In the genomic region with DNA sequence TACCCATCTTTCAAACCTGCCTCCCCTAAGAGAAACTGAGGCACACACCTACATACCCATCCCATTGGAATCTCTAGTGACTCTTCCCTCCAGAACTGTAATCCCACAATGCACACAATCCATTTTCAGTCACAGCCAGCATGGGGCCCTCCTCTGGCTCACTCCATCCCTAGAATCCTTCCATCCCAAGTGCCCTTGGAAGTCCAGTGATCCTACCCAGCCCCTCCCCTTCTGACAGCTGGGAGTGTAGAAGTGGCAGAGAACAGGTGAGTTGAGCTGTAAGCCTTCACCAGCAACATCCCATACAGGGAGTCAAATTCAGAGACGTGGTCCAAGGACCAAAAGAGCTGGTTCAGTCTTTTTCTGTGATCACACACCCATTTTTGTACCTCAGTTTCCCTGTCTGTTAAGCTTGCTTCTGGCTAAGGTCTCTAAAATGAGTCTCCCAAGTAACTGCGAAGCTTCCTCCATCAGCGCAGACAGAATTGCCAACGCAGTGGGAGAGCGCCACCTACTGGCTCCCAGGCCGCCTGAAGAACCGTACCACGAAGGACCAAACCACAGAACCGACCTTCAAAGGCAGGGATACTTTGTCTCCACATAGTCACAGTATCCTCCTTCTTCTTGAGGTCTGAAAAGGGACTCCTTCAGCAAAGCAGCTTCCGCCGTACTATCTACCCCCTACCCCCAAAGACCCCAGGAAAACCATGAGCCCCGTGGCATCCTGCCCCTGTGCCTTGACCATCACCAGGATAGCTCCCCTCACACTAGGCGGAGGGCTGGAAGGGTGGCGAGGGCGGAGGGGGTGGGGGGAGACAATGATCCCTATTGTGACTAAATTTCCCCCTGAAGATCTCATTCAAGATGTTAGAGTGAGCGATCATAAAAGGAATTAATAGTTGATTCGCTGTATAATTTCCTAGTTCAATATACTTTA, we compare ENCODE assay signal across 8 mouse cellular contexts.
DNase-seq lines count a peak whose midpoint lies in the region; ATAC-seq and TF ChIP-seq lines count a peak whose summit lies in the region.

No protein-coding gene starts in this region.

- no peaks in the 10 kb centered on the region; the same call in 1 of the 2 replicates for H3K4me1 ChIP-seq in embryonic facial prominence, embryonic 12.5 days
- peaks cover 3% of the 10 kb centered on the region; the same call in 1 of the 2 replicates for H3K4me1 ChIP-seq in neural tube, embryonic 14.5 days (ENCODE audit: control insufficient read depth, insufficient read depth, low read length)
- peaks cover 8% of the 10 kb centered on the region for H3K4me1 ChIP-seq in testis, adult 2 months (ENCODE audit: control insufficient read depth, insufficient read depth, low read length)

- no peak overlapping the region for H3ac ChIP-seq in C2C12 (ENCODE audit: control insufficient read depth, insufficient read length, low read depth)

- no peak overlapping the region for H3K27ac ChIP-seq in embryonic facial prominence, embryonic 12.5 days
- no peak overlapping the region for H3K27ac ChIP-seq in neural tube, embryonic 14.5 days (ENCODE audit: low read depth, low read length)
- H3K27ac ChIP-seq in testis, adult 2 months (ENCODE audit: control insufficient read depth, insufficient read depth, low read depth, low read length): no peak overlapping the region

- H3K36me3 ChIP-seq in C2C12 (ENCODE audit: control insufficient read depth, insufficient read depth): no peaks in the 10 kb centered on the region
- no peaks in the 10 kb centered on the region for H3K36me3 ChIP-seq in embryonic facial prominence, embryonic 12.5 days
- H3K36me3 ChIP-seq in neural tube, embryonic 14.5 days (ENCODE audit: control insufficient read depth, insufficient read depth, low read length): no peaks in the 10 kb centered on the region
- H3K36me3 ChIP-seq in testis, adult 2 months (ENCODE audit: control insufficient read depth, insufficient read depth, low read length): no peaks in the 10 kb centered on the region

- no peaks in the 10 kb centered on the region for H3K79me2 ChIP-seq in C2C12 (ENCODE audit: control insufficient read depth, insufficient read depth)

- 8% methylated on average over 17 of the region's 17 CpGs for WGBS in embryonic facial prominence, embryonic 12.5 days
- 7% methylated on average over 17 of the region's 17 CpGs for WGBS in neural tube, embryonic 14.5 days

- H3K4me2 ChIP-seq in embryonic facial prominence, embryonic 12.5 days (replicated peaks): no peak overlapping the region
- peak overlapping the region; percentile 32; the same call in 1 of the 2 replicates for H3K4me2 ChIP-seq in neural tube, embryonic 14.5 days (ENCODE audit: low read depth, low read length)

- no peaks in the 10 kb centered on the region for H3K9me3 ChIP-seq in embryonic facial prominence, embryonic 12.5 days
- no peaks in the 10 kb centered on the region for H3K9me3 ChIP-seq in neural tube, embryonic 14.5 days (ENCODE audit: control insufficient read depth, low read length)

- H3K27me3 ChIP-seq in C2C12 (ENCODE audit: control insufficient read depth, insufficient read depth, insufficient read length): peaks cover 18% of the 10 kb centered on the region
- peaks cover 40% of the 10 kb centered on the region for H3K27me3 ChIP-seq in embryonic facial prominence, embryonic 12.5 days
- peaks cover 13% of the 10 kb centered on the region for H3K27me3 ChIP-seq in neural tube, embryonic 14.5 days (ENCODE audit: control insufficient read depth, insufficient read depth, low read length)
- no peaks in the 10 kb centered on the region for H3K27me3 ChIP-seq in testis, adult 2 months (ENCODE audit: control insufficient read depth, insufficient read depth, low read length)

- peak; percentile 91 for TF ChIP-seq CTCF in C2C12 (IDR thresholded peaks at IDR 0.05; ENCODE audit: control insufficient read depth, insufficient read depth, insufficient read length)
- TF ChIP-seq CTCF in testis, adult 2 months (IDR thresholded peaks at IDR 0.05; ENCODE audit: control insufficient read depth, insufficient read depth, insufficient replicate concordance, low read depth, low read length): peak; percentile 97

- no peak overlapping the region for H3K9ac ChIP-seq in embryonic facial prominence, embryonic 12.5 days
- H3K9ac ChIP-seq in neural tube, embryonic 14.5 days (replicated peaks; ENCODE audit: low read depth, low read length): no peak overlapping the region

- DNase-seq in adrenal gland, postnatal 25 days: peak; percentile 86
- peak; percentile 25 to 73 for DNase-seq in heart, adult 9 months (ENCODE audit: low spot score in 2 of 2)
- peak; percentile 74 to 91 for DNase-seq in kidney, postnatal 25 days
- DNase-seq in lung, adult 18-20 months: peak; percentile 55 to 59

- ATAC-seq in embryonic facial prominence, embryonic 12.5 days (ENCODE audit: insufficient number of reproducible peaks, insufficient read depth, low FRiP score, low TSS enrichment): peak; percentile 35; the same call in 1 of the 2 replicates
- 0 out of 2 replicates have a peak, but pooled peaks have one; percentile 51 for ATAC-seq in neural tube, embryonic 14.5 days (ENCODE audit: low read depth)

- no peak for TF ChIP-seq POLR2A in testis, adult 2 months (IDR thresholded peaks at IDR 0.05; ENCODE audit: control insufficient read depth, low read depth, low read length)

- no peaks in the 10 kb centered on the region for H3K79me3 ChIP-seq in C2C12 (ENCODE audit: low read depth)

- H3K4me3 ChIP-seq in C2C12 (ENCODE audit: insufficient read depth, poor library complexity, severe bottlenecking): no peak overlapping the region
- no peak overlapping the region for H3K4me3 ChIP-seq in embryonic facial prominence, embryonic 12.5 days
- no peak overlapping the region for H3K4me3 ChIP-seq in neural tube, embryonic 14.5 days (ENCODE audit: low read depth, low read length)
- peak overlapping the region; percentile 12 for H3K4me3 ChIP-seq in testis, adult 2 months (ENCODE audit: control insufficient read depth, low read depth, low read length)

TF ChIP-seq in C2C12, 6 proteins besides CTCF, POLR2A, EP300 and RAD21:
- no peak for TF ChIP-seq MYOG (IDR thresholded peaks at IDR 0.05; ENCODE audit: control insufficient read depth, extremely low read depth, insufficient read length)
- no peak for TF ChIP-seq MAX (IDR thresholded peaks at IDR 0.05)
- TF ChIP-seq USF1 (IDR thresholded peaks at IDR 0.05; ENCODE audit: low read depth): no peak
- TF ChIP-seq MYOD1 (IDR thresholded peaks at IDR 0.05; ENCODE audit: control insufficient read depth, insufficient read length, low read depth): no peak
- no peak for TF ChIP-seq CEBPB (IDR thresholded peaks at IDR 0.05; ENCODE audit: low read depth)
